Mouse (Mus musculus): Measurements from ENCODE around the gene Cdk7. TPM values are rescaled to one million over a fixed set of nuclear protein-coding genes. Genes with fewer than 3 reads are reported as not detected.

The Cdk7 gene
- total RNA-seq, 2 experiments from 2014 or later, result 32.2 to 34.8 TPM

- DNase-seq (ENCODE audit: low spot score in 2 of 2), result no peak
- intact Hi-C loops (cut with DNase I), result no loop called here
Observed at GRCm38 (mm10) chr13:100658091-100658490, 72.6 kb downstream of the Cdk7 start.

Other genes starting within 250 kb of the Cdk7 start
- 10 to 100 TPM; 36.4 to 40.1 TPM for gene Gtf2h2, start 238.4 kb downstream of the Cdk7 start, total RNA-seq (2021)
- gene Ocln, start 178.2 kb downstream of the Cdk7 start, total RNA-seq (2021), result 10 to 100 TPM; 10.1 to 10.8 TPM
- gene Marveld2, start 114.0 kb downstream of the Cdk7 start, total RNA-seq (2021), result 1 to 10 TPM; 1.2 to 1.8 TPM
- 10 to 100 TPM; 91.6 to 91.8 TPM for gene Ak6, start 80.0 kb downstream of the Cdk7 start, total RNA-seq (2021)
- gene Rad17, start 79.9 kb downstream of the Cdk7 start, total RNA-seq (2021), result 10 to 100 TPM; 12.8 to 13.1 TPM
- 10 to 100 TPM; 24.4 to 31.4 TPM for gene Taf9, start 79.4 kb downstream of the Cdk7 start, total RNA-seq (2021)
- under 1 TPM; 0.33 to 0.97 TPM for gene Ccdc125, start 61.2 kb downstream of the Cdk7 start, total RNA-seq (2021)
- gene Mrps36, start 13.7 kb upstream of the Cdk7 start, total RNA-seq (2021), result 10 to 100 TPM; 66.7 to 74.3 TPM
- gene Cenph, start 45.0 kb upstream of the Cdk7 start, total RNA-seq (2021), result under 1 TPM; 0.66 to 0.72 TPM
- gene Ccnb1, start 55.6 kb upstream of the Cdk7 start, total RNA-seq (2021), result 1 to 10 TPM; 2.1 to 2.9 TPM
- gene Slc30a5, start 102.5 kb upstream of the Cdk7 start, total RNA-seq (2021), result 10 to 100 TPM; 41.9 to 43.7 TPM

All from left cerebral cortex, postnatal 14 days (tissue).